Mouse (Mus musculus): Measurements from ENCODE around the gene Fam222b. TPM values are rescaled to one million over a fixed set of nuclear protein-coding genes. Genes with fewer than 3 reads are reported as not detected.
A peak's percentile ranks its signal among the peaks of the same experiment; 100 is the strongest.
"Not testable (repeated sequence)": the region's sequence is repeated elsewhere in the genome, so short reads cannot be mapped to it uniquely, and the experiment has no call there.

The Fam222b gene
- polyA plus RNA-seq, 1 experiment from 2014 or later = 17.3 TPM

DNA sequence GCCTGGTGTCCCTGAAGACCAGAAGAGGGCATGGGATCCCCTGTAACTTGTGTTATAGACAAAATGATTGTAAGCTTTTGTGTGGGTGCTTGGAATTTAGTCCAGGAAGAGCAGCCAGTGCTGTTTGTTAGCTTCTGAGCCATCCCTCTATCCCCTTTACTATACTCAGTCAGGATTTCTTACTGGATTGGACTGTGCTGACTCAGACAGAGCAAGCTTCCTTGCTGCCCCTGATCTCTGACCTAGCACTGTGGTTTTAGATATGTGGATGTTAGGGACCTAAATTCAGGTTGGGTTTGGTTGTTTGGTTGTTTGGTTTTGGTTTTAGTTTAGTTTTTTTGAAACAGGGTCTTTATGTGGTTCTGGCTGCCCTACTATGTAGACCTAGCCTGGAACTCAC, 24.0 kb downstream of the Fam222b start:
- Histone ChIP-seq H3K27ac (replicated peaks) (no peak overlapping the region), H3K27me3 (no peaks in the 10 kb centered on the region), H3K4me2 (replicated peaks) (no peak overlapping the region), H3K9ac (no peak overlapping the region), H3K4me3 (replicated peaks) (no peak overlapping the region), H3K9me3 (replicated peaks) (no peaks in the 10 kb centered on the region), H3K36me3 (no peaks in the 10 kb centered on the region), H3K4me1 (peaks cover 28% of the 10 kb centered on the region)
- no peak for ATAC-seq (ENCODE audit: insufficient number of reproducible peaks, low FRiP score, low TSS enrichment, low read depth)

DNA sequence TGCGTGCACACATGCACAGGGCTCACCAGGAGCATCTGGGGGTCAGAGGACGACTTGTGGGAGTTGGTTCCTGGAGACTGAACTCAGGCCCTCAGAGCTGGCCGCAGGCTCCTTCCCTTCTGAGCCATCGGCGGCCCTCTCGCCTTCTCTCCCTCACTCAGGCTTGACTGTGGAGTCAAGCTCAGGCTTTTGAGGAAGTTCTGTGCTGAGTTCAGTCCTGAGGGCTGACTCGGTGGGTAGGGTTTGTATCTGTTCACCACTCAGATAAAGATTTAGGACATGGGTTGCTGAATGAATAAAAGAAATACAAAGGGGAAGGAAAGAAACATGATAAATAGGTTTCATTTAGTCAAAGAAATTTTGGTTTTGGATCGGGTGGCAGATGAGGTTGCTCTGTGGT, 25.4 kb downstream of the Fam222b start:
- H3K4me3 ChIP-seq (replicated peaks) = no peak overlapping the region
- no peaks in the 10 kb centered on the region for H3K36me3 ChIP-seq
- H3K9me3 ChIP-seq (replicated peaks) = no peaks in the 10 kb centered on the region
- ATAC-seq (ENCODE audit: insufficient number of reproducible peaks, low FRiP score, low TSS enrichment, low read depth) = no peak
- 78% methylated on average over 8 of the region's 8 CpGs for WGBS
- no peak overlapping the region for H3K27ac ChIP-seq (replicated peaks)
- H3K9ac ChIP-seq = no peak overlapping the region
- no peak overlapping the region for H3K4me2 ChIP-seq (replicated peaks)
- peaks cover 14% of the 10 kb centered on the region for H3K4me1 ChIP-seq
- no peaks in the 10 kb centered on the region for H3K27me3 ChIP-seq

DNA sequence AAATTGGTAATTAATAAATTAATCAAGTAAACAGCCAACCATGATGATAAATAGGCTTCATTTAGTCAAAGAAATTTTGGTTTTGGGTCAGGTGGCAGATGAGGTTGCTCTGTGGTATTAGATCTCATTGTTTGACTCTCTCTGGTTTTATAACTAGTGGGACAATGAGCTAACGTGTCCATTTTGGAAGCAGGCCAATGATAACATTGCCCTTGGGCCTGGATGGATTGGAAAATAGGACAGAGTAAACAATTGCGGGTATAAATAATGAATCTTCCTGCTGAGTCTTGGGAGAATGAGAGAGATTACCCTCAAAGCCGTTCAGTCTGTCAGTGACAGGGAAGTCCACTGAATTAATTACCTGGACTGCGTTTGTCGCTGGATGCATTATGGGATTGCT, 26.7 kb downstream of the Fam222b start:
- peaks cover 12% of the 10 kb centered on the region for H3K4me1 ChIP-seq
- no peak overlapping the region for H3K27ac ChIP-seq (replicated peaks)
- H3K36me3 ChIP-seq = no peaks in the 10 kb centered on the region
- WGBS = 77% methylated on average over 5 of the region's 5 CpGs
- no peaks in the 10 kb centered on the region for H3K9me3 ChIP-seq (replicated peaks)
- ATAC-seq (ENCODE audit: insufficient number of reproducible peaks, low FRiP score, low TSS enrichment, low read depth) = no peak
- H3K4me3 ChIP-seq (replicated peaks) = no peak overlapping the region
- H3K9ac ChIP-seq = no peak overlapping the region
- no peak overlapping the region for H3K4me2 ChIP-seq (replicated peaks)
- no peaks in the 10 kb centered on the region for H3K27me3 ChIP-seq

DNA sequence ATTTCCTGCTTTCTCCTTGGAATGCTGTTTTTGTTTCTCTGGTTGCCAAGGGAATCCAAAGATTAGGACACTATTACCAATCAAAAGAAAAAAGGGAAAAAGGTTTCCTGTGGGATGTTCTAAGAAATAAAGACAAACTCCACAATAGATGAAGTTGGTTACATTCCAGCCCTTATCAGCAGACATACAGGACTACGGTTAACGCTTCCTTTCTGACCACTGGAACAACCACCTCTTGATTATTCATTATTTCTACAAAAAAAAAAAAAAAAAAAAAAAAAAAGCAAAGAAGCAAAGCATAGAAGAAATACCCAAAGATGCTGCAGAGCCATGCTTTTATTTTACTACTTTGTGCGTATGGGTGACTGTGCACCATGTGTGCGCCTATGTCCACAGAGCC, 28.4 kb downstream of the Fam222b start:
- WGBS = 95% methylated on average over 4 of the region's 4 CpGs
- Histone ChIP-seq H3K36me3 (no peaks in the 10 kb centered on the region), H3K4me1 (peaks cover 6% of the 10 kb centered on the region; the same call in 1 of the 2 replicates), H3K9me3 (replicated peaks) (no peaks in the 10 kb centered on the region), H3K4me2 (replicated peaks) (no peak overlapping the region), H3K9ac (no peak overlapping the region), H3K4me3 (replicated peaks) (no peak overlapping the region), H3K27ac (replicated peaks) (no peak overlapping the region), H3K27me3 (no peaks in the 10 kb centered on the region)
- ATAC-seq (ENCODE audit: insufficient number of reproducible peaks, low FRiP score, low TSS enrichment, low read depth) = no peak

DNA sequence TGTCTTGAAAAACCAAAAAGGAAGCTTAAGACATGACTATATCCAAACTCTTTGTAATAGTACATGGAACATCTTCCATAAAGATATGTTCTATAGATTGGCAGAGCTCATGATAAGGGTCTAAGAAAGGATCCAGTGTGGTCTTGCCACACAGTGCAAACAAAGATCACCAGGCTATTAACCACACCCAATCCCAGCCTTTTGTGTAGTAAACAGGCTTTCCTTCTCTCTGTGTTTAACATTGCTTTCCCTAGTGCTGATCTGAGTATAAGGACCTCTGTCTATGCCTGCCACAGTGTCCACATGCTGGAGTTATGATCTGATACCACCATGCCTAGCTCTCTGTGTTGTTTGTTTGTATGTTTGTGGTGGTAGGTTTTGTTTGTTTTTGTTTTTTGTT, 29.3 kb downstream of the Fam222b start:
- no peaks in the 10 kb centered on the region for H3K36me3 ChIP-seq
- no peak for ATAC-seq (ENCODE audit: insufficient number of reproducible peaks, low FRiP score, low TSS enrichment, low read depth)
- no peak overlapping the region for H3K4me2 ChIP-seq (replicated peaks)
- peaks cover 6% of the 10 kb centered on the region; the same call in 1 of the 2 replicates for H3K4me1 ChIP-seq
- no peak overlapping the region for H3K9ac ChIP-seq
- no peak overlapping the region for H3K4me3 ChIP-seq (replicated peaks)
- H3K27me3 ChIP-seq = no peaks in the 10 kb centered on the region
- H3K9me3 ChIP-seq (replicated peaks) = no peaks in the 10 kb centered on the region
- H3K27ac ChIP-seq (replicated peaks) = no peak overlapping the region

DNA sequence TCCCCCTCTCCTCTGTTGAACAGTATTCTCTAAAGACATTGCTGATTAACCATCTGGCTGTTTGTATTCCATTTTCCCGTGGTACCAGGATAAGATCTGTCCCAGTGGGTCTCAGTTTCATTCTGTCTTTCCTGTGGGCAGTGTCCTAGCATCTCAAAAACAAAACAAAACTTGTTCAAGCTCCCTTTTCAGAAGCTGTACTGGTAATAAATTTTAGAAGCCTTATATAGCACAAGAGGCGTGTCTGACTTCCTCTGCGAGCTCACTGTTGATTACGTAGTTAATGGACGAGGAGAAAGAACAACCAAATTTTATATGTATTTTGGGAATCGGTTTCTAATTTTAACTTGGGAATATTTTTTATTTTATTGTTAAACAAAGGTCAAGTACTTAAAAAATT, 31.2 kb downstream of the Fam222b start:
- H3K4me3 ChIP-seq (replicated peaks) = no peak overlapping the region
- no peak overlapping the region for H3K4me2 ChIP-seq (replicated peaks)
- ATAC-seq (ENCODE audit: insufficient number of reproducible peaks, low FRiP score, low TSS enrichment, low read depth) = no peak
- no peaks in the 10 kb centered on the region for H3K36me3 ChIP-seq
- WGBS = 70% methylated on average over 6 of the region's 6 CpGs
- H3K9me3 ChIP-seq (replicated peaks) = no peaks in the 10 kb centered on the region
- no peak overlapping the region for H3K9ac ChIP-seq
- H3K27me3 ChIP-seq = no peaks in the 10 kb centered on the region
- H3K4me1 ChIP-seq = peaks cover 6% of the 10 kb centered on the region; the same call in 1 of the 2 replicates
- H3K27ac ChIP-seq (replicated peaks) = no peak overlapping the region

DNA sequence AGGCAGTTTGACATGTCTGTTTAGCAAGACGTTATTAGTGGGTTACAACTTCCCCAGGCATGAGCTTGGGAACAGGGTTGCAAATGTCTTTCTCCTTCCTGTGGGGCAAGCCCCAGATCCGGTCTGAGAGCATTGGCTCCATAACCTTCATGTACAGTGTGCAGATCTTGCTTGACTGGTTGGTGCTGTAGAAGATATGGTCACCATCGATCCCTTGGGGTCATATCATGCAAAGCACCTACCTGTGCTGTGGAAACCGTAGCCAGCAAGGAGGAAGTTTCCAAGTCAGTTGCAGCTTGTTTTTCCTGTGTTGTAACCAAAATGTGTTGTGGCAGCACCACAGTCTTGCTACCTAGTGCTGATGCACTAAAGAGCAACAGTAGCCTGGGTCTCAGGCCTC, 32.3 kb downstream of the Fam222b start:
- H3K9ac ChIP-seq = no peak overlapping the region
- no peaks in the 10 kb centered on the region for H3K36me3 ChIP-seq
- H3K27ac ChIP-seq (replicated peaks) = peak overlapping the region; percentile 4; the same call in 1 of the 2 replicates
- WGBS = 58% methylated on average over 4 of the region's 4 CpGs
- no peaks in the 10 kb centered on the region for H3K27me3 ChIP-seq
- peaks cover 6% of the 10 kb centered on the region; the same call in 1 of the 2 replicates for H3K4me1 ChIP-seq
- no peak overlapping the region for H3K4me3 ChIP-seq (replicated peaks)
- no peak for ATAC-seq (ENCODE audit: insufficient number of reproducible peaks, low FRiP score, low TSS enrichment, low read depth)
- no peaks in the 10 kb centered on the region for H3K9me3 ChIP-seq (replicated peaks)
- no peak overlapping the region for H3K4me2 ChIP-seq (replicated peaks)

DNA sequence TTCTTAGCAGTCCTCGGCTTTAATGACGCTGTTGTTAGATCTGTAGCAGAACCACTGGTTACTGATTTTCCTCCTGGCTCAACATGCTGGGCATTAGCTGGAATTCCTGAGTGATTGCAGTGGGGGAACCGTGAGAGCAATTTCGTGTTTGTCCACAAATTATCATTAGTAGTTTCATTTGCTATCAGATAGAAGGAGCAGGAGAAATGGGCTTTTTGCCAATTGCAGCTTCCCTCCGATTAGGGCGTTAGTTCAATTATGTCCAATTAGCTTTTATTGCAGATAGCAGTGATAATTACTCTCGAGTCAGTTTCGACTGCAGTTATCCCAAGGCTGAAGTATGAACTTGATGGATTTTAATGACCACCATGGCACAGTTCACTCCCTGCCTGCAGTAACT, 35.0 kb downstream of the Fam222b start:
- Histone ChIP-seq H3K36me3 (no peaks in the 10 kb centered on the region), H3K27me3 (no peaks in the 10 kb centered on the region), H3K4me3 (replicated peaks) (no peak overlapping the region), H3K27ac (replicated peaks) (no peak overlapping the region), H3K9me3 (replicated peaks) (no peaks in the 10 kb centered on the region), H3K4me2 (replicated peaks) (no peak overlapping the region), H3K4me1 (peaks cover 6% of the 10 kb centered on the region; the same call in 1 of the 2 replicates), H3K9ac (no peak overlapping the region)
- WGBS = 76% methylated on average over 8 of the region's 8 CpGs
- no peak for ATAC-seq (ENCODE audit: insufficient number of reproducible peaks, low FRiP score, low TSS enrichment, low read depth)

DNA sequence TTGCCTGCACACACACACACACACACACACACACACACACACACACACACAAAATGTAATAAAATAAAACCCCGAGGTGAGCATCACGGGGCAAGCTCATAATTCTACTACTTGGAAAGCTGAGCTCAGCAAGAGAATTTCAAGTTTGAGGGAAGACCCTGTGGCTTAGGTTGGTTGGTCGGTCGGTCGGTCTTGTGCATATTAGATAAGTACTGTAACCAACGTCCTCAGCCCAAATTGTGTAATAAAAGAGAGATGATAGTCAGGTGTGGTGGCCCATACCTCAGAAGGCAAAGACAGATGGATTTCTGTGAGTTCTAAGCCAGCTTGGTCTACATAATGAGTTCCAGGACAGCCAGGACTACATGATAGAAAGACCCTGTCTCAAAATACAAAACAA, 39.5 kb downstream of the Fam222b start:
- Histone ChIP-seq H3K9ac (no peak overlapping the region), H3K27ac (replicated peaks) (no peak overlapping the region), H3K36me3 (no peaks in the 10 kb centered on the region), H3K4me2 (replicated peaks) (no peak overlapping the region), H3K4me1 (no peaks in the 10 kb centered on the region), H3K9me3 (replicated peaks) (no peaks in the 10 kb centered on the region), H3K4me3 (replicated peaks) (no peak overlapping the region), H3K27me3 (no peaks in the 10 kb centered on the region)
- WGBS = 78% methylated on average over 6 of the region's 6 CpGs
- no peak for ATAC-seq (ENCODE audit: insufficient number of reproducible peaks, low FRiP score, low TSS enrichment, low read depth)

DNA sequence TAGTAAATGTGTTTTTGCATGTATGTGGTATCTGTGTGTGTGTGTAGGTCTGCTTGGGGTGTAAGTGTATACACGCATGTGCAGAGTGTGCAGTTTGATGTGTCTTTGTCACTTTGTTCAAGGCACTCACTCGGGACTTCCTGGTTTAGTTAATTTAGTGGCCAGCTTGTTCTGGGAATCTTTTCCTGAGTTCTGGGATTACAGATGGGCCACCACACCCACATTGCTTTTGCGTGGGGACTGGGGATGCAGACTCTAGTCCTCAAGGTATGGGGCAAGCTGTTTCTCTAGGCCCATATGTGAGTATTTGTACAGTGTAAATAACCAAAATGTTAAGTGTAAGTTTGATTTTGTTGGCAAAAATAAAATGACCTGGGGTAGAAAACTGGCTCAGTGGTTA, 39.9 kb downstream of the Fam222b start:
- H3K36me3 ChIP-seq = no peaks in the 10 kb centered on the region
- no peak overlapping the region for H3K4me3 ChIP-seq (replicated peaks)
- H3K27ac ChIP-seq (replicated peaks) = no peak overlapping the region
- no peak overlapping the region for H3K4me2 ChIP-seq (replicated peaks)
- H3K27me3 ChIP-seq = no peaks in the 10 kb centered on the region
- no peaks in the 10 kb centered on the region for H3K4me1 ChIP-seq
- no peaks in the 10 kb centered on the region for H3K9me3 ChIP-seq (replicated peaks)
- no peak for ATAC-seq (ENCODE audit: insufficient number of reproducible peaks, low FRiP score, low TSS enrichment, low read depth)
- no peak overlapping the region for H3K9ac ChIP-seq
- 60% methylated on average over 3 of the region's 3 CpGs for WGBS

DNA sequence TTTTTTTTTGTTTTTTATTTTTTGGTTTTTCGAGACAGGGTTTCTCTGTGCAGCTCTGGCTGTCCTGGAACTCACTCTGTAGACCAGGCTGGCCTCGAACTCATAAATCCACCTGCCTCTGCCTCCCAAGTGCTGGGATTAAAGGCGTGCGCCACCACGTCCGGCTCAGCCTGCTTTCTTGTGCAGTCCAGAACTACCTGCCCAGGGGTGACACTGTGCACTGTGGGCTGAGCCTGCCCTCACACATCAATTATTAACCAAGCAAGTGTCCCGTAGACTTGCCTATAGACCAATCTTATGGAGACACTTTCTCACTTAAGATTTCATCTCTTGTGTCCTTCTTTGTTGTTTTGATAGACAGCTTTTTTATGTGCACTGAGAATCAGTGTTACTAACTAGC, 40.9 kb downstream of the Fam222b start:
- not testable (repeated sequence) for H3K9me3 ChIP-seq (replicated peaks); H3K27me3 ChIP-seq; ATAC-seq (ENCODE audit: insufficient number of reproducible peaks, low FRiP score, low TSS enrichment, low read depth); H3K36me3 ChIP-seq; H3K9ac ChIP-seq; H3K4me2 ChIP-seq (replicated peaks); H3K4me1 ChIP-seq; H3K27ac ChIP-seq (replicated peaks); H3K4me3 ChIP-seq (replicated peaks)
- WGBS = 91% methylated on average over 7 of the region's 7 CpGs

DNA sequence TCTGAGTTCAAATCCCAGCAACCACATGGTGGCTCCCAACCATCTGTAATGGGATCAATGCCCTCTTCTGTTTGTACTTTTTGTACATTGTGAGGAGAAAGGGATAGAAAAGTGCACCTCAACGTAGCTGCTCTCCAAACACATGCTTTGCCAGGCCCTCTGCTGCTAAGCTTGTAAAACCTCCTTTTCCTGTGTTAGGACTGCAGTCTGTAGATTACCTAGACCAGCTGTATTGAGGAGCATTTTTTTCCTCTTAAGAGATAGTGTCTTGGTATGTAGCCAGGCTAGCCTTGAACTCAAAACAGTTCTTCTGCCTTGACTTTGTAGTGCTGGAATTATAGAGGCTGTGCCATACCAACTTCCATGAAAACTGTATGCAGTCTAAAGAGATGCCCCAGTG, 41.7 kb downstream of the Fam222b start:
- H3K9ac ChIP-seq = no peak overlapping the region
- H3K36me3 ChIP-seq = no peaks in the 10 kb centered on the region
- H3K9me3 ChIP-seq (replicated peaks) = no peaks in the 10 kb centered on the region
- H3K27ac ChIP-seq (replicated peaks) = no peak overlapping the region
- H3K4me2 ChIP-seq (replicated peaks) = no peak overlapping the region
- 83% methylated on average over 1 of the region's 1 CpGs for WGBS
- ATAC-seq (ENCODE audit: insufficient number of reproducible peaks, low FRiP score, low TSS enrichment, low read depth) = no peak
- no peak overlapping the region for H3K4me3 ChIP-seq (replicated peaks)
- no peaks in the 10 kb centered on the region for H3K27me3 ChIP-seq
- no peaks in the 10 kb centered on the region for H3K4me1 ChIP-seq
